Mouse (Mus musculus) liver, embryonic 11.5 days (tissue): Measurements from ENCODE around the gene Vps13d. TPM values are rescaled to one million over a fixed set of nuclear protein-coding genes. Genes with fewer than 3 reads are reported as not detected.

Source experiments
- ATAC-seq: fragments of 200-750 bp; cut with Nextera tagmentation; replicated peaks from 2 replicates; pipeline ENCODE4 v1.8.0; 2017; ENCODE audit warnings: moderate number of reproducible peaks, mild to moderate bottlenecking, moderate TSS enrichment, moderate library complexity; ENCODE audit not compliant: low FRiP score
- DNase-seq: peaks from one replicate; pipeline ENCODE4 v3.0.0-alpha.2; 2017; ENCODE audit warnings: low spot score
- H3K27ac ChIP-seq: fragments of 300-500 bp; sonication (generic); 2 replicates; pipeline ENCODE4 v1.5.1; 2014; ENCODE audit warnings: mild to moderate bottlenecking, low read depth, low read length, control low read depth
- H3K27me3 ChIP-seq: fragments of 300-500 bp; sonication (generic); replicated peaks from 2 replicates; pipeline ENCODE4 v1.6.1; 2014; ENCODE audit warnings: low read length, mixed read lengths; ENCODE audit not compliant: control insufficient read depth, insufficient read depth
- H3K36me3 ChIP-seq: fragments of 300-500 bp; sonication (generic); 2 replicates; pipeline ENCODE4 v1.6.1; 2014; ENCODE audit warnings: mild to moderate bottlenecking, low read length, moderate library complexity, mixed read lengths; ENCODE audit not compliant: control insufficient read depth, insufficient read depth
- H3K4me1 ChIP-seq: fragments of 300-500 bp; sonication (generic); replicated peaks from 2 replicates; pipeline ENCODE4 v1.6.1; 2014; ENCODE audit warnings: low read length, mixed read lengths; ENCODE audit not compliant: control insufficient read depth, insufficient read depth
- H3K4me2 ChIP-seq: fragments of 300-500 bp; sonication (generic); 2 replicates; pipeline ENCODE4 v1.6.1; 2014; ENCODE audit warnings: mild to moderate bottlenecking, control low read depth, moderate library complexity
- H3K4me3 ChIP-seq: fragments of 300-500 bp; sonication (generic); 2 replicates; pipeline ENCODE4 v1.5.1; 2014; ENCODE audit warnings: low read depth, low read length, control low read depth
- H3K9ac ChIP-seq: fragments of 300-500 bp; sonication (generic); 2 replicates; pipeline ENCODE4 v1.6.1; 2014; ENCODE audit warnings: low read depth, low read length, control low read depth
- H3K9me3 ChIP-seq: fragments of 300-500 bp; sonication (generic); 2 replicates; pipeline ENCODE4 v1.6.1; 2016; ENCODE audit warnings: low read length, inconsistent platforms, mixed read lengths; ENCODE audit not compliant: control insufficient read depth
- WGBS: fragments of 180-500 bp; shearing (Covaris S2); extraction: QIAGEN DNeasy Blood & Tissue Kit; methylation state at CpG from one replicate; pipeline ENCODE4 v1.1.7; 2014; 5-methylcytosine and 5-hydroxymethylcytosine counted together
- polyA plus RNA-seq: library from polyadenylated mRNA; unstranded; fragments of >200 nt; fragmentation: Nextera tagmentation; extraction: Ambion mirVana; gene quantifications from 2 replicates; pipeline ENCODE4 v1.2.1, GENCODE M21; 2014

Vps13d gene
- polyA plus RNA-seq, 1 experiment from 2014 or later, result 11.7 TPM

GRCm38 (mm10) chr4:144998808-144999571, 195.8 kb downstream of the Vps13d start:
- no peaks in the 10 kb centered on the region for H3K9me3 ChIP-seq
- peaks cover 18% of the 10 kb centered on the region for H3K4me1 ChIP-seq
- no peaks in the 10 kb centered on the region for H3K27me3 ChIP-seq
- DNase-seq, result no peak
- no peaks in the 10 kb centered on the region for H3K36me3 ChIP-seq
- peak overlapping the region; percentile 63; the same call in 1 of the 2 replicates for H3K27ac ChIP-seq
- 78% methylated on average over 2 of the region's 2 CpGs for WGBS
- H3K9ac ChIP-seq, result no peak overlapping the region; the same call in 1 of the 2 replicates
- no peak overlapping the region for H3K4me3 ChIP-seq
- H3K4me2 ChIP-seq, result no peak overlapping the region
- ATAC-seq, result no peak

GRCm38 (mm10) chr4:144997887-144998658, 196.7 kb downstream of the Vps13d start:
- Histone ChIP-seq H3K4me2 (no peak overlapping the region), H3K4me1 (peaks cover 18% of the 10 kb centered on the region), H3K4me3 (no peak overlapping the region), H3K9ac (no peak overlapping the region), H3K27ac (no peak overlapping the region), H3K9me3 (no peaks in the 10 kb centered on the region), H3K27me3 (no peaks in the 10 kb centered on the region), H3K36me3 (no peaks in the 10 kb centered on the region)
- no peak for ATAC-seq
- no peak for DNase-seq
- 50% methylated on average over 3 of the region's 3 CpGs for WGBS

GRCm38 (mm10) chr4:144996996-144997820, 197.6 kb downstream of the Vps13d start:
- no peak overlapping the region for H3K4me2 ChIP-seq
- H3K9me3 ChIP-seq, result no peaks in the 10 kb centered on the region
- H3K27me3 ChIP-seq, result no peaks in the 10 kb centered on the region
- H3K4me1 ChIP-seq, result peaks cover 18% of the 10 kb centered on the region
- no peak overlapping the region for H3K4me3 ChIP-seq
- DNase-seq, result no peak
- H3K9ac ChIP-seq, result no peak overlapping the region
- H3K27ac ChIP-seq, result no peak overlapping the region
- WGBS, result 72% methylated on average over 6 of the region's 6 CpGs
- no peak for ATAC-seq
- H3K36me3 ChIP-seq, result no peaks in the 10 kb centered on the region

GRCm38 (mm10) chr4:144995826-144996225, 199.0 kb downstream of the Vps13d start:
- Histone ChIP-seq H3K36me3 (no peaks in the 10 kb centered on the region), H3K27me3 (no peaks in the 10 kb centered on the region), H3K9ac (no peak overlapping the region), H3K27ac (no peak overlapping the region; the same call in 1 of the 2 replicates), H3K4me2 (no peak overlapping the region), H3K4me1 (peaks cover 18% of the 10 kb centered on the region), H3K4me3 (no peak overlapping the region), H3K9me3 (no peaks in the 10 kb centered on the region)
- WGBS, result 58% methylated on average over 1 of the region's 1 CpGs
- ATAC-seq (no peak), DNase-seq (no peak)

GRCm38 (mm10) chr4:144993047-144993917, 201.5 kb downstream of the Vps13d start:
- no peaks in the 10 kb centered on the region for H3K9me3 ChIP-seq
- no peak overlapping the region for H3K4me3 ChIP-seq
- H3K4me1 ChIP-seq, result peaks cover 13% of the 10 kb centered on the region; the same call in 1 of the 2 replicates
- H3K27me3 ChIP-seq, result no peaks in the 10 kb centered on the region
- H3K4me2 ChIP-seq, result no peak overlapping the region
- DNase-seq, result no peak
- 74% methylated on average over 9 of the region's 9 CpGs for WGBS
- no peak overlapping the region for H3K9ac ChIP-seq
- no peak overlapping the region for H3K27ac ChIP-seq
- no peak for ATAC-seq
- H3K36me3 ChIP-seq, result no peaks in the 10 kb centered on the region

- Histone ChIP-seq H3K9me3 (no peaks in the 10 kb centered on the region), H3K36me3 (no peaks in the 10 kb centered on the region), H3K27ac (no peak overlapping the region), H3K4me3 (no peak overlapping the region), H3K9ac (no peak overlapping the region), H3K27me3 (no peaks in the 10 kb centered on the region), H3K4me1 (peaks cover 10% of the 10 kb centered on the region; the same call in 1 of the 2 replicates), H3K4me2 (no peak overlapping the region)
- DNase-seq, result no peak
- 51% methylated on average over 3 of the region's 3 CpGs for WGBS
- ATAC-seq, result no peak
Measured at GRCm38 (mm10) chr4:144992413-144992812, 202.4 kb downstream of the Vps13d start.

- WGBS, result 61% methylated on average over 5 of the region's 5 CpGs
- DNase-seq (no peak), ATAC-seq (0 out of 2 replicates have a peak, but pooled peaks have one; percentile 14)
- no peak overlapping the region for H3K27ac ChIP-seq
- H3K4me3 ChIP-seq, result no peak overlapping the region
- no peaks in the 10 kb centered on the region for H3K27me3 ChIP-seq
- no peaks in the 10 kb centered on the region for H3K36me3 ChIP-seq
- H3K9me3 ChIP-seq, result no peaks in the 10 kb centered on the region
- no peak overlapping the region for H3K4me2 ChIP-seq
- H3K9ac ChIP-seq, result no peak overlapping the region
- peaks cover 7% of the 10 kb centered on the region; the same call in 1 of the 2 replicates for H3K4me1 ChIP-seq
Measured at GRCm38 (mm10) chr4:144988443-144989206, 206.2 kb downstream of the Vps13d start.
